Mouse (Mus musculus): ENCODE measurements around the gene Btbd35f18.
"Not testable (repeated sequence)": the region's sequence is repeated elsewhere in the genome, so short reads cannot be mapped to it uniquely, and the experiment has no call there.

The Btbd35f18 gene

GRCm38 (mm10) chrX:3699933-3700332, at the start of gene Btbd35f18:
Btbd35f18 (plus strand) TSS chrX:3700233.
- not testable (repeated sequence) for DNase-seq (ENCODE audit: low read depth)

Measured in NIH3T3 (cell line).